In the genomic region with DNA sequence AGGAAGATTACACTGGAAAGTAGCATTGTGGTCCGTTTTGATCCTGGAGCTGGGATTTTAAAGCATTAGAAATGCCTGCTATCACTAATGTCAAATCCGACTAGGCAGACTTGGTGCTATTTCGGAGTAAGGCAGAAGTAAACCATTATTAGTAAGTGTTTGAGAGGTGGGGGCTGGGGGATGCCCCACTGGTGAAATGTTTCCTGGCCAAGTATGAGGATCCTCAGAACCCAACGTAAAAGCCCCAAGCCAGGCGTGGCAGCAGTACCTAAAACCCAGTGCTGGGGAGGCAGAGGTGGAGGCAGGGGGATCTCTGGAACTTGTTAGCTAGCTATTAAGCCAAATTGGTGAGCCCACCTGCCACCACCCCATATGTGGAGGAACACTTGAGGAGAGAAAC, we compare ENCODE assay signal across 23 mouse cellular contexts.
A peak's percentile ranks its signal among the peaks of the same experiment; 100 is the strongest.
DNase-seq lines count a peak whose midpoint lies in the region; ATAC-seq lines count a peak whose summit lies in the region.
"Had no signal": no experiment of that assay in that cellular context is flagged by ENCODE, and none has a peak within 500 bp of the region (broad histone marks: within the 10 kb centered on the region; RNA-seq: fewer than 3 reads in every experiment).

No protein-coding gene starts in this region.

- H3K36me3 ChIP-seq in heart, embryonic 10.5 days, result peaks cover 6% of the 10 kb centered on the region; the same call in 1 of the 2 replicates
- no peaks in the 10 kb centered on the region for H3K36me3 ChIP-seq in kidney, embryonic 15.5 days
- H3K36me3 ChIP-seq in embryonic facial prominence, embryonic 10.5 days (replicated peaks), result peaks cover 18% of the 10 kb centered on the region
- H3K36me3 ChIP-seq: forebrain, embryonic 12.5 days; midbrain, embryonic 13.5 days; neural tube, embryonic 13.5 days had no signal

- H3K9me3 ChIP-seq in heart, embryonic 10.5 days, result no peaks in the 10 kb centered on the region
- no peaks in the 10 kb centered on the region for H3K9me3 ChIP-seq in kidney, embryonic 15.5 days (replicated peaks)
- H3K9me3 ChIP-seq in embryonic facial prominence, embryonic 10.5 days, result no peaks in the 10 kb centered on the region
- H3K9me3 ChIP-seq: forebrain, embryonic 12.5 days; midbrain, embryonic 13.5 days; neural tube, embryonic 13.5 days had no signal

- no peak overlapping the region for H3K4me2 ChIP-seq in kidney, embryonic 15.5 days
- H3K4me2 ChIP-seq: forebrain, embryonic 12.5 days; midbrain, embryonic 13.5 days; neural tube, embryonic 13.5 days had no signal

- H3K9ac ChIP-seq in kidney, embryonic 15.5 days, result no peak overlapping the region
- H3K9ac ChIP-seq: forebrain, embryonic 12.5 days; liver, postnatal 0 days; midbrain, embryonic 13.5 days; neural tube, embryonic 13.5 days had no signal

- no peak for ATAC-seq in kidney, embryonic 15.5 days (replicated peaks; ENCODE audit: low FRiP score)
- ATAC-seq: hindbrain, postnatal 0 days; liver, postnatal 0 days had no signal

- no peaks in the 10 kb centered on the region for H3K27me3 ChIP-seq in heart, embryonic 10.5 days (ENCODE audit: insufficient read depth, poor library complexity, severe bottlenecking)
- H3K27me3 ChIP-seq in kidney, embryonic 15.5 days, result no peaks in the 10 kb centered on the region
- no peaks in the 10 kb centered on the region for H3K27me3 ChIP-seq in embryonic facial prominence, embryonic 10.5 days (replicated peaks; ENCODE audit: low read depth, poor library complexity, severe bottlenecking)
- H3K27me3 ChIP-seq: forebrain, embryonic 12.5 days; midbrain, embryonic 13.5 days; neural tube, embryonic 13.5 days had no signal

- H3K4me3 ChIP-seq in heart, embryonic 10.5 days, result no peak overlapping the region
- no peak overlapping the region for H3K4me3 ChIP-seq in kidney, embryonic 15.5 days (replicated peaks)
- no peak overlapping the region for H3K4me3 ChIP-seq in embryonic facial prominence, embryonic 10.5 days
- H3K4me3 ChIP-seq: erythroblast, embryonic 14.5 days; forebrain, embryonic 12.5 days; heart, adult 2 months; midbrain, embryonic 13.5 days; neural tube, embryonic 13.5 days had no signal

- H3K4me1 ChIP-seq in heart, embryonic 10.5 days, result peaks cover 51% of the 10 kb centered on the region
- peaks cover 15% of the 10 kb centered on the region for H3K4me1 ChIP-seq in kidney, embryonic 15.5 days
- peaks cover 22% of the 10 kb centered on the region for H3K4me1 ChIP-seq in embryonic facial prominence, embryonic 10.5 days

- H3K27ac ChIP-seq in heart, embryonic 10.5 days, result peak overlapping the region; percentile 59; the same call in 1 of the 2 replicates
- H3K27ac ChIP-seq in kidney, embryonic 15.5 days, result peak overlapping the region; percentile 9; the same call in 1 of the 2 replicates
- no peak overlapping the region for H3K27ac ChIP-seq in embryonic facial prominence, embryonic 10.5 days (replicated peaks)
- H3K27ac ChIP-seq: forebrain, embryonic 12.5 days; heart, adult 2 months; hindbrain, postnatal 0 days; midbrain, embryonic 13.5 days; neural tube, embryonic 13.5 days had no signal

- peak; percentile 66 for DNase-seq in heart, embryonic 10.5 days (ENCODE audit: low spot score)
- no peak for DNase-seq in heart, adult 9 months (ENCODE audit: low spot score in 2 of 2)
- no peak for DNase-seq in kidney, adult 8-10 months
- peak; percentile 20 for DNase-seq in embryonic facial prominence, embryonic 10.5 days (ENCODE audit: low spot score)
- DNase-seq in induced T-regulatory cell, adult 2 months (ENCODE audit: low read depth), result peak; percentile 23
- no peak for DNase-seq in lung, postnatal 10 days
- DNase-seq: adrenal gland, postnatal 10 days; cerebellum, adult 2 months; cerebellum, postnatal 36 days; gastrocnemius, postnatal 36 days; heart, adult 2 months; liver, postnatal 0 days; lung, postnatal 14 days; right cerebral cortex, adult 18-20 months; right cerebral cortex, postnatal 4 days; thymus, adult 18-20 months; thymus, postnatal 36 days had no signal

- 58% methylated on average over 5 of the region's 5 CpGs for WGBS in heart, embryonic 10.5 days
- 80% methylated on average over 5 of the region's 5 CpGs for WGBS in kidney, embryonic 15.5 days
- 69% methylated on average over 5 of the region's 5 CpGs for WGBS in embryonic facial prominence, embryonic 10.5 days

Comparison
In these comparisons a context has a peak if more than half of its experiments do, and no peak if none do; other contexts are left out.
1. DNase-seq: peak in heart, embryonic 10.5 days (single experiment), embryonic facial prominence, embryonic 10.5 days (single experiment) and induced T-regulatory cell, adult 2 months (single experiment); none in heart, adult 9 months (0 of 2), kidney, adult 8-10 months (0 of 2) and lung, postnatal 10 days (single experiment).